Mouse (Mus musculus) natural killer cell, adult 2 months (primary cell): ENCODE measurements around the gene Auh.
A peak's percentile ranks its signal among the peaks of the same experiment; 100 is the strongest.

Experiments
- DNase-seq, 2 experiments: peaks; one replicate each; pipeline ENCODE4 v3.0.0; 2022; ENCODE audit warnings: low spot score in 2 of 2

Auh gene

DNA sequence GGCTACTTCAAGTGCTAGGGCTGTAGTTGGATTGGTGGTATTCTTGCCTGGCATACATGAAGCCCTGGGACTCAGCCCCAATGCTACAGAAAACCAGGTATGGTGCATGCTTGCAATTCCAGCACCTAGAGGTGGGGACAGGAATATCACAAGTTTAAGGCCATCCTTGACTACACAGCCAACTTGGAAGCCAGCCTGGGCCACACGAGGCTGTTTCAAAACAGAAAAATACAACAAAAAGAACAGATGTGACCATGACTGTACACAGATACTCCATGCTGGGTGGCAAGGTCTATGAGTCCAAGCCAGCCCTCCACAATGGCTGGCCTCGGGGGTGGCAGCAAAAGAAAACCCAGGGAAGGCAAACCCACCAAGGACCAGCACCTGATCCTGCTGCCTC, 95.7 kb downstream of the Auh start:
- no peak for DNase-seq

DNA sequence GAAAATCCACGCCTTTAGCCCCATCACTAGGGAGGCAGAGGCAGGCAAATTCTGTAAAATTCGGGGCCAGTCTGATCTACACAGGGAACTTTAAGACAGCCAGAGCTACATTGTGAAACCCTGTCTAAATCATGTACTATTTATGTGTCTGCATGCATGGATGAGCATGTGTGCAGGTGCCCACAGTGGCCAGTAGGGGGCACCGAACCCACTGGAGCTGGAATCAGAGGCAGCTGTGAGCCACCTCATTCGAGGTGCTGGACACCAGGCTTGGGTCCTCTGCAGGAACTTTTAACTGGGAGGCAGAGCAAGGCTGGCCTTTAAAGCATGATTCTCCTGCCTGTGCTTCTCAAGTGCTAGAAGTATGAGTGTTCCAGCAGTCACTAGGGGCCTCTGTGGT, 96.3 kb downstream of the Auh start:
- peak in 1 of 2 experiments; percentile 34 for DNase-seq

DNA sequence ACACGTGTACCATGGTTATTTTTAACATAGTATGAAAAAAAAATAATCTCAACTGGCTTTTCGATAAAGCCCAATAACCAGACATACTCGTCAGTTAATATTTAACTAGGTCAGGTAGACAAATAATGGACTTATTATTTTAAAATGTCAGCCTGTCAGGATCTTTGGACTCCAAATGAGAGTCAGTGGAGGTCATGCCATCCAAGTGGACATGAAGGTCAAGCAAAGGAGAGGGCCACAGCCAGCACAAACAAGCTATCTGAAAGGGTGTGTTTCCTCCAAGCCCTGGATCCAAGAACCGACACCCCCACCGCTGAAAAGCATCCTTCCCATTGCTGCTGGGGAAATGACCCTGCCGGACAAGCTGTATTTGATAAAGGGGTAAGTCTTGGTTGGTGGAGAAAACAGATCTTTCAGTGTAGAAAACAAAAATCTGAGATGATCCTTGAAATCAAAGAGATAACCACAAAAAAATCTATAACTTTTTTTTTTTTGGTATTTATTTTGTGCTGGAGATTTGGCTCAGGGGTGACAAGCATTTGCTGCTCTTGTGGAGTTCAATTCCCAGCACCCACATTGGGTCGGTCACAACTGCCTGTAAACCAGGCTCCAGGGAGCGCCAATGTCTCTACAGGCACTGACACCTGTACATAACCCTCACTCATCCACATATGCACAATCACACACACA, 96.9 kb downstream of the Auh start:
- DNase-seq, result no peak

DNA sequence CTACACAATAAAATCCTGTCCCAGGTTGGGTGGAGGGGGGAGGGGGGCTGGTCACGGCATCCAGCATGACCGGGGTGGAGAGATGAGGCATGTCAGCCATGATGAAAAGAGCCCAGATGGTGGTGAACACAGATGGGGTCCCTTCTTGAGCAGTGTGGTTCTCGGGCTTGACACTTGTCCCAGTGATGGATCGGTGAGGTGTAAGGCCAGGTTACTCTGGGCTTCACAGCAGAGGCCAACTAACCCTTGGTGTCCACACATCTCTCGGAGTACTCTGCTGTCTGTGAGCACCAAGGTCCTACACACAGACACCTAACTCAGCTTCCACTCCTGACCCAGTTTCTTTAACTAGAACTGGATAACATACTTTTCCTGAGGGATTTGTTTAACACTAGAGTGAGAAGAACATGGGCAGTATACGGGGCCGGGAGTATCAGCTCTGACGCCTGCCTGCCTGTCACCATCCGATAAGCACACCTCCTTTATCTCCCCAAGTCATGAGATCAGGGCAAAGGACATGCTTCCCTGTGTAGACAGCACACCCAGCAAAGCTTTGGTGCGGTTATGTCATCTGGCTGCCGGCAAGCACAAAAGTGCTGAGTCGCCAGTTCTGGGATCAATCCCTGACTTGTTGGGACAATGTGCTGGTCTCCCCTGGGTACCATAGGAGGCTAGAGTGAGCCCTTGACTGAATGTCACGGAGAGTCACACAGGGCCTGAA, 98.3 kb downstream of the Auh start:
- no peak for DNase-seq

DNA sequence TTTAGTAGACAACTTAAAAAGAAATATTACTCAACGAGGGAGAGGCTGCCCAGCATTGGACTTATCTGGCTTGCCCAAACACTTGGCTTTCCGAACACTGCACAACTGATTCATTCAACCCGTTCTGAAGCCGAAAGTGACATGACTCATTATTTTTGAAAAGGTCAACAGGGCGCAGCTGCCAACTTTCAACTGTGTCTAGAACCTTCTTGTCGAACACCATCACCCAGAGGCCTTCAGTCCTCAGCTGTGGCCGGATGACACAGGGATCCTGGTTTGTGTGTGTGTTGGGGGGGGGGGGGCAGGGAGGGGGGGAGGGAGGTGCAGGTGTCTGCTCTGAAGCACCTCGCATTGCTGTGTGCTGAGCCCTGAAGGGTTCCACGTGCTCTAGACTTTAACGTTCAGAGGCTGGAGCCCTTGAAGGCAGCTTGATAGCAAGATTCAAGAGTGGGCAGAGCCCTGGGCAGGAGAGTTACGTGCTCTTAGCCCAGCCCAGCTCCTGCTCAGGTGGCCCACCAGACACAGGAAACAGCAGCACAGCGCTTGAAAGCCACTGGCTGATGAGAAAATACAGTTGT, 100.4 kb downstream of the Auh start:
- DNase-seq, result peak; percentile 43 to 64

DNA sequence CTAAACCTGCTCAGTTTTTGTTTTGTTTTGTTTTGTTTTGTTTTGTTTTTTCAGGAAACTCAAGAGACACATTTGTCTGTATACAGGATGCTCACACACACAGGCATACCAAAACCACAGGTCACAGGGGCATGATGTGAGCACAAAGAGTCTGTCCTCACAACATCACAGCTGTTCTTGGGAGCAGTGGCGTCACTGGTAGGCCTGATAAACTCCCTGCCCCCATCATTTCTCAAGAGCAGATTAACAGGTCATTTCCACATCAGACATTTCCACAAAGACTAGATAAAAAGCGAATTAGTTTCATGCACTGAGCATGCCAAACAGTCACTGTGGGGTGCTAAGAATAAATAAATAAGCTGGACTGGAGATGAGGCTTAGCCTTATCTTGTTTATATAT, 101.3 kb downstream of the Auh start:
- DNase-seq, result peak; percentile 35 to 58

DNA sequence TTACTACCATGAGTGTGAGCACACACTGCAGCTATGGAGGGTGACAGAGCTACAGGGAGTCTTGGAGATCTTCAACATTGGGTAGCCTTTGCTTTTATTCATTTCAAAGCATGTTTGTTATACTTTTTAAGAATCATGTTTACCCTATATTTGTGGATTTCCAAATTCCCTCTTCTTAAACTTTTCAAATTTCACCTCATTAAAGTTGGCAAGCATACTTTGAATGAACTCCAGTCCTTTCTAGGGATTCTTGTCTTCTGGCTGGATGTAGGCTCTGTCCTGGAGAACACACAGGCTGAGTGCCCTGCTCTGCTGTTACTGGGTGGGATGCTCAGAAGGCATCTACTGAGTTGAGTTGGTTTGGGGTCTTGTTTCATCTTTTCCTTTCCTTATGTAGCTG, 102.8 kb downstream of the Auh start:
- DNase-seq, result no peak

DNA sequence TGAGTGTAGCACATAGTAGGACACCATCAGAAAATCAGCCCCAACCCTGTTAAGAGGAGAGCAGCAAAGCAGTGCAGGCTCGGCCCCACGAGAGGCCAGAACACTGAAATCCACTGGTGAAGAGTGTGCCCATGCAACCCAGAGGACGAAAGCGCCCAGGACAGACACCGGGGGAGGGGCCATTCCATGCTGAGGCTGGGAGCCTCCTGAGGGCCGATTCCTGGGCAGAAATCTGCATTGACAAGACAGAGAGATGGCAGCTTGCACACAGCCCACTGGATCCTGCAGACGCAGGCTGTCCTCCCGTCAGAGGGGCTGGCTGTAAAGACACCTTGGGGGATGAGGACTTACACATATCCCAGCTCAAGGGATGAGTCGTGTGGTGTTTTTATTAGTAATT, 104.7 kb downstream of the Auh start:
- DNase-seq, result no peak

DNA sequence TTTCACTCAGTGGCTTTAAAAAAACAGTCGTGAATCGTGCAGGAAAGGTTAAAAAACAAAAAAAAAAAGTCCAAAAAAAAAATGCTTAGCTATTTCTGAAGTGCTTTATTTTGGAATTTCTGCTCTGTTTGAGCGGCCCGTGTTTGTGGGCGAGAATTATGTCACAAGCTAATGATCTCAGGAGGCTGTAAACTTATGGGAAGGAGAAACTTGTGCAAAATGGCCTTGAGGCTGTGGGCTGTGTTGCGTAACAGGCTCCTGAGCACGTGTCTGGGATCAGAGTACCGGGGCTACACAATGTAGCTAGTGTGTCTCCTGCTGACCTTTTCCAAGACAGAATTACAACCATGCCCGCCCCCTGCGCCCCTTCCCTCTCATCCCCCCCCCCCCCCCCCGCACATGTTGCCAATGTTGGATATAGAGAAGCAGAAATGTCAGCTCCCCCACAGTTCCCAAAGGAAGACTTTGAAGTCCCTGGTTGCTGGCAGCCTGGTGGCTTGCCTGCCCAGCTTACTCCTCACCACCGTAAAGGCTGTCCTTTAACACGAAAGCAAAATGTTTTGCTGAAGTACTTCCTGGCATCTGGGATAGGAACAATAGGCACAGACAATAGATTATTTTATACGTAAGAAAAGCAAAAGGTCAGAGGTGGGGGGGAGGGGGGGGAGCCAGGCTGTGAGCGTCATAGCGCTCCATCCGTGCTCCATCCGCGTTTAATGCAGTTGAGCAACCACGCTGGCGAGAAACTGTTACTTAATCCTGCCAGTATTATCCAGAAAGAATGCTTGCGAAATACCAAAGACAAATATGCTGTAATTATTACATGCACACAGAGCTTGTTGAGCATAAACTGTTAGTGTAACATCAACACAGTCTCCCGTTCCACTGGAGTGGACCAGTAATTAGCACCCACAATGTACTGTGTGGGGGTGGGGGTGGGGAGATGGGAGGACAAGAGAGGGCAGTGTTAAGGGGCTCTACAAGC, 107.0 kb downstream of the Auh start:
- DNase-seq, result no peak

DNA sequence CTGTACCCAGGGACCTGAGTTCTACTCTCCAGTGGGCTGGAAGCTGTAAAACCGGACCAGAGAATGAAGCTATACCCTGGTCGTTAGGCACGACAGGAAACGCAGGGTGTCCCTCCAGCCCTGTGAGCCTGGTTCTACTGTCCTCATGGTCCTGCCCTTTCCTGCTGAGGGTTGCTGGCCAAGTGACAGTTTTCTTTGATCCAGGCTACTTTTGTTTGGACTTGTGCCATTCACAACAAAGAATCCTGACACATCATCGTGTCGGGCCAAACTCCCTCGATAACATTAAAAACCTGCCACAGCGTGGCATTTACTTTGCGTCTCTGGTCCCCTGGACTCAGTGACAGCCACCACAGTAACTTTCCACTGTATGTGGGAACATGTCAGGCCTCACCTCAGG, 107.9 kb downstream of the Auh start:
- DNase-seq, result no peak

DNA sequence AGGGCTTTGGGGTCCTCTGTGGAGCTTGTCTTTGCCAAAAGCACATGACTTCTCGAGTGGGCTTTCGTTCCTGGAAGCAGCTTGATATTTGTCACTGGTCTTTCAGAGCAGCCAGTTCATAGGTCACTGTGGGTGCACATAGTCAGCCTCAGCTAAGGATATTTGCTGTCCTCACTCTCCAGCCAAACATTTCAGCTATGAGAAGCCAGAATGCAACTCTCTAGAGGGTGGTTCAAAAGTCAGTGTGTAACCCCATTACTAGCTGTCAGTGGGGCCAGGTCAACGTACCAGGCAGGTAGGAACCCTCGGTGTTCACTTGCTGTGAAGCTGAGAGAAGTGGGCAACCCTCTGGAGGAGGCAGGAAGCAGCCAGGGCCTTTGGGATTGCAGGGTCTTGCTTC, 109.6 kb downstream of the Auh start:
- DNase-seq, result no peak

DNA sequence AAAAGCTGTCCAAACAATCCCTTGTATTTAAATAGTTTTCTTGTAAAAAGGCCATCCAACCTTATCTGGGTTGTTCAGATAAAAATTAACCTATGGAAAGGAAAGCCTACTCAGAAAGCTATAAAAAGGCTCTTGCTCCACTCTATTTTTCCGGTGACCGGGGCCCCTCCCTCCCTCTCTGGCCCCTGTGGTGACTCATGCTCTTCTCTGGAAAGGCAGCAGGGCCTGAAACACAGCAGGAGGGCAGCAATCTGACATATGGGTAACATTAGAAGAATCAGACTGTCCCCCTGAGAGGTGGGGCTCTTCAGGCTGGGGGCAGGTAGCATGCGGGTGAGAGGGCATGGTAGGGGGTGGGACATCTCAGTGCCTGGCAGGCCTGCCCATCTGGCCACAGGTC, 110.7 kb downstream of the Auh start:
- DNase-seq, result peak; percentile 24 to 47

DNA sequence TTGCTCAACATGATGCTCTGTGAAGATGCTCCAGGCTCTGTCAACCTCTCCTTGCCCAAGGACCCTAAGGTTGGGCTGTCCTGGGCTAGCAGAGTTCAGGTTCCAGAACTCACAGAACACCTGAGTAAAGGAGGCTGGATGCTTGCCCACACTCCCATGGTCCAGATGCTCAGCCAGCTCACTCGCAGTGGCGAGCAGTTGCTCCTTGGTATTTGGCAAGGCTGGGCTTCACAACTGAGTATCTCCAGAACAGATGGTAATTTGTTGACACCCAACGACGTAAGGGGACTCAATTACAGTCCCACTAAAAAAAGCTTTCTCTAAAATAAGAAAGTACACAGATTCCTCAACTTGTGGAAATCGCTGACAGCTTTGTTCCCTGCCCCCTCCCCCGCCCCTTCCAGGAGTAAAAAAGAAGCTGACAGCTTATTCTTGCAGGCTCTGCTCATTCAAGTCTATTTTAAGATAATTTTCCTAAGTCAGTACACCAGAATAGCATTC, 111.4 kb downstream of the Auh start:
- DNase-seq, result no peak

DNA sequence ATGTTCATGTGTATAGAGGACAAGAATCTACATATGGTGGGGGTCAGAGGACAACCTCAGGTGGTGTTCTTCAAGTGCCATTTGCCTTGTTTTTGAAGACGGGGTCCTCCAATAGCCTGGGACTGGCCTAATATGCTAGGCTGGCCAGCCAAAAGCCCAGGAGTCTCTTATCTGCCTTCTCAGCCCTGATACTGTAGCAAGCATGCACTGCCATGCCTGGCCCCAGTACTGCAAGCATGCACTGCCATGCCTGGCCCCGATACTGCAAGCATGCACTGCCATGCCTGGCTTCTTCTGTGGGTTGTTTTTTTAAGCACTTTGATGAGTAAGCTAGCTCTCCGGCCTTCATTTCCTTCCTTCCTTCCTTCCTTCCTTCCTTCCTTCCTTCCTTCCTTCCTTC, 115.7 kb downstream of the Auh start:
- DNase-seq, result no peak

DNA sequence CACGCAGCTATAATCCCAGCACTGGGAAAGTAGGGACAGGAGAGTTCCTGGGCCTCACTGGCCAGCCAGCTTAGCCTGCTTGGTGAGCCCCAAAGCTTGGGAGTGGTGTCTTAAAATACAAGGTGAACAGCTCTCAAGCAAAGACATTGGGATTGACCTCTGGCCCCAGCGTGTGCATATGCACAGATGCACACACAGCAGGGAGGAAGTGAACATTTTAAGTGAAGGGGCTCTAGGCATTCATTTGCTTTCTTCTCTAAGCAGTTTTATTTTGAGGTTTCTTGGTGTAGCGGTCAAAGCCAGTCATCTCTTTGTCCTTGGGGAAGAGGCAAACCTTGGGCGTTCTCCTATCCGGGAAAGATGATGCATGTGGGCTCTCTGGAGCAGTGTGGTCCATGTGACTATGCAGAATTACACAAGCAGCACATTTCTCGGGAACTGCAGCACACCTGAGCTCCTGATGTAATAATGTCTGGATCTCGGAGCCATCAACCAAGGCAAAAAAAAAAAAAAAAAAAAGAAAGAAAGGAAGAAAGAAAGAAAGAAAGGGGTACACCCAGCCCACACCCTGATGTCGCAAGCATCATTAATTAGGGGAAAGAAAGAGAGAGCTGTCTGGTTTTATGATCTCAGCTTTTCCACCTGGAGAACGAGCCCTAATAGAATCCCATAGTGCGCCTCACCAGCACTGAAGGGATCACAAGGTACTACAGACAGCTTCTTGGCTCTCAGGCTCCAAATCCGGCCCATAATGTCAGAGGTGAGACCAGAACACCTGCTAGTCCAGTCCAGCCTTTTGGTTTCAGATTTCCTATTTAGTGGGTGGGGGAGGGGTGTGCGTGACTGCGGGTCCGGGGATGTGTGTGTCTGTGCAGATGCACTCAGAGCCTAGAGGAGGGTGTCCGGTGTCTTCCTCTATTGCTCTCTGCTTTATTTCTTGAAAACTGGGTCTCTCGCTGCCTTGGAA, 116.6 kb downstream of the Auh start:
- no peak for DNase-seq

DNA sequence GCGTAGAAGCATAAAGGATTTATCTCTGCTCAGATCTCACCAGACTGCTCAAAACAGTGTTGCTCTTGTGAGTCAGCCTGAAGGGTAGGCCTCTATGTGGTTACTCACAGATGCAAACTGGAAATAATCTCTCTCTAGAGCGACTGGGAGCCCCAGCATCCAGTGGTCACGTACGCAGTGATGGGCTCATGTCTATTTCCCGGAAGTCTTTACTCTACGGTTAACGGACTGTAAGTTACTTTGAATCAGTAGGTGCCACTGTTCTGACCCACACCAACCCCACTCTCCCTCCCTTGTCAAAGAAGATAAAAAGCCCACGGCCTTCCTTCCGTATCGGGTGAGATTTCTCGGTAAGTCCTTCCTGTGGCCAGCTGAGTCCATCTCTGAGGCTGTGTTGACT, 121.8 kb downstream of the Auh start:
- peak; percentile 68 to 83 for DNase-seq

DNA sequence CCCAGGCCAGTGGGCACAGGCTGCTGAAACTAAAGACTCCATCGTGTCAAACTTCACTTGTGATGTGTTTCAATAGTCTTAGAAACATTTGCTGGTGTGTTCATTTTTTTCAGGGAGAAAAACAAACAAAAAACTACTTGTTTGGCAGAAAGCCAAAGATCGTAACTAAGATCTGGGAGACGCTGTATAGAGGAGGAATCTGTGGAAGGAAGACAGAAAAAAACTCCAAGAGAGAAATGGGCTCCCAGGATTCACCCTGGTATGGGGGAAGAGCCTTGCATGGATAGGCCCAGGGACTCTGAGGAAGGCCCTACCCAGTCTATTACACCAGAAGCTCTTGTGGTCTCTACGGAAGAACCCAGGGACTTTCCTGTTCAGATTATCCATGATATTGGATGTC, 123.5 kb downstream of the Auh start:
- no peak for DNase-seq

DNA sequence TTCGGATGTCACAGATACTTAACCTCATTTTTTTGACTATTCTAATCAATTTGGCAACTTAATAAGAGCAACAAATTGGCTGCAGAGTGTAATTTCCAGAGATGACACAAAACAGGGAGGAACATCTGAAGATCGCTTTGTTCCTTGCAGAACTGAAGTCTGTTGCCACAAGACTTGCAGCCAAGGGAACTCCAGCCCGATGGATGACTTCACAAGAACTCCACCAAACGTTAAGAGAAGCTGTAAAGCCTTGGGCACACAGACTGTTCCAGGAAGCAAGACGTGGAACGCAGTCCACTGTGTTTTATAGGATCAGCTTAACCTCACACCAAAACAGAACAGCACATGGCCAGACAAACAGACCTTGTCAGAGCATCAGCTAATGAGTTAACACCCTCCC, 123.9 kb downstream of the Auh start:
- no peak for DNase-seq

DNA sequence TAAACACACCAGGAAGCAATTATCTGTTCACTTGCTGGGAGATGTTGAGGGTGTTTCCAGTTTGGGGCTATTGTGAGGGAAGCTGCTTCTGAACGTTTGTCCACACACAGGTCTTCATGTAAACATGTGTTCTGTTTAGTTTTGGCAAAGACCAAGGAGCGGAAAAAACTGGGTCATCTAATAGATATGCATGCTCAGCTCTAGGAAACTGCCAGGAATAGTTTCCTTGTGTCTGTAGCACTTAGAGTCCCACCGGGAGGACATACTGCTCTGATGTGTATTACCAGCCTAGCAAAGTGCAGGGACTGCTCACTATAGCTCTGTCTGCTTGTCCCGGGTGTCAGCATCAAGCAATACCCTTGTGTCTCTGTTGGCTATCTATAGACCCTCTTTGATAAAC, 127.0 kb downstream of the Auh start:
- no peak for DNase-seq

DNA sequence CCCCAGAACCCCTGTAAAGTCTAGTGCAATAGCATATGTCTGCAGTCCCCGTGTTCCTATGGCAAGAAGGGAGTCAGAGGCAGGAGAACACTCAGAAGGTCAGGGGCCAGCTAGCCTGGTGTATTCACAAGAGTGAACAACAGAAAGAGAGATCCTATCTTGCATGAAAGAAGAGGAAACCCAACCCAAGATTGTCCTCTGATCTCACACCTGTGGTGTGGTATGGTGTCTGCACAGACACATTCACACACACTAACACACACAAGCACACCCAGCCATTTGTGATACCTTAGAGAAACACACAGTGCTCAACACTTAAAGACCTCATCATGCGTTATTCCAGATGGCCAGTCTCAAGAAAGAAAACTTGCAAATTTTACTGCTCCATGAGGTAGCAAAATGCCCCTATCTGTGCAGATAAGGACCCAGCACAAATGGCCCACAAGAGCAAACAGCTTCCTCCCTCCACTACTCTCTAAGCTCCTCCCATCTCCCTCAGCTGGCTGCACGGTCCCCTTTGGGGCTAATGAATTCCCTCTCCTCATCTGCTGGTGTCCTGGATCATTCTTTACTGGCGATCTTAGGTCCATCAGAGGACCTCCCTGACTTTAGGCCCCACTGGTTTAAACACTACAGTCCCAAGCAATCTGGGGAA, 128.7 kb downstream of the Auh start:
- DNase-seq, result peak in 1 of 2 experiments; percentile 32
